Mouse (Mus musculus) T-helper 1 cell (primary cell): Measurements from ENCODE around the gene Pigu.

ENCODE experiments used
- in situ Hi-C: fragments of 300-600 bp; cut with MboI, MseI; formaldehyde crosslinking; loops from one replicate; pipeline ENCODE4 v1.15.1; 2025; ENCODE audit warnings: high pct_unique_total_duplicates

The Pigu gene

GRCm38 (mm10) chr2:155369333-155369883 lies 12.2 kb upstream of the Pigu start:
- in situ Hi-C loops: no loop called here

GRCm38 (mm10) chr2:155367635-155368284 lies 10.5 kb upstream of the Pigu start:
- in situ Hi-C loops: no loop called here

GRCm38 (mm10) chr2:155357686-155358399 lies 613 bp upstream of the Pigu start:
- in situ Hi-C loops: no loop called here

- in situ Hi-C loops: loop anchor here (5.0 kb wide), 1 partner anchor 33 kb away; no protein-coding TSS in a partner anchor
These were observed 2.8 kb downstream of the Pigu start for GRCm38 (mm10) chr2:155354402-155354801.

- in situ Hi-C loops: no loop called here
These were observed 10.6 kb downstream of the Pigu start for GRCm38 (mm10) chr2:155346670-155347069.

GRCm38 (mm10) chr2:155340166-155340565 lies 17.1 kb downstream of the Pigu start:
- in situ Hi-C loops: no loop called here

- in situ Hi-C loops: loop anchor here (10.0 kb wide), 1 partner anchor 1401 kb away; the partner anchor contains the start of gene Bpifb4
These were observed 21.0 kb downstream of the Pigu start for GRCm38 (mm10) chr2:155336254-155336653.

- in situ Hi-C loops: loop anchor here (10.0 kb wide), 1 partner anchor 1400 kb away; the partner anchor contains the start of gene Bpifb4
These were observed 22.0 kb downstream of the Pigu start for GRCm38 (mm10) chr2:155335231-155335630.

GRCm38 (mm10) chr2:155333421-155333820 lies 23.8 kb downstream of the Pigu start:
- in situ Hi-C loops: loop anchor here (10.0 kb wide), 1 partner anchor 1399 kb away; the partner anchor contains the start of gene Bpifb4

- in situ Hi-C loops: loop anchor here (10.0 kb wide), 1 partner anchor 1397 kb away; the partner anchor contains the start of gene Bpifb4
These were observed 25.9 kb downstream of the Pigu start for GRCm38 (mm10) chr2:155331351-155331750.

GRCm38 (mm10) chr2:155330811-155331210 lies 26.4 kb downstream of the Pigu start:
- in situ Hi-C loops: loop anchor here (10.0 kb wide), 1 partner anchor 1396 kb away; the partner anchor contains the start of gene Bpifb4

- in situ Hi-C loops: loop anchor here (10.0 kb wide), 1 partner anchor 1395 kb away; the partner anchor contains the start of gene Bpifb4
These were observed 27.5 kb downstream of the Pigu start for GRCm38 (mm10) chr2:155329707-155330106.

GRCm38 (mm10) chr2:155328906-155329305 lies 28.3 kb downstream of the Pigu start:
- in situ Hi-C loops: no loop called here

GRCm38 (mm10) chr2:155327906-155328305 lies 29.3 kb downstream of the Pigu start:
- in situ Hi-C loops: no loop called here

GRCm38 (mm10) chr2:155326001-155326400 lies 31.2 kb downstream of the Pigu start:
- in situ Hi-C loops: no loop called here

- in situ Hi-C loops: no loop called here
These were observed 36.6 kb downstream of the Pigu start for GRCm38 (mm10) chr2:155320596-155320995.

GRCm38 (mm10) chr2:155318618-155319017 lies 38.6 kb downstream of the Pigu start:
- in situ Hi-C loops: no loop called here

- in situ Hi-C loops: no loop called here
These were observed 43.6 kb downstream of the Pigu start for GRCm38 (mm10) chr2:155313671-155314070.

- in situ Hi-C loops: no loop called here
These were observed 48.2 kb downstream of the Pigu start for GRCm38 (mm10) chr2:155308936-155309592.

GRCm38 (mm10) chr2:155299563-155299962 lies 57.7 kb downstream of the Pigu start:
- in situ Hi-C loops: loop anchor here (10.0 kb wide), 2 partner anchors 1025 to 1185 kb away; no protein-coding TSS in a partner anchor

GRCm38 (mm10) chr2:155295453-155295852 lies 61.8 kb downstream of the Pigu start:
- in situ Hi-C loops: loop anchor here (10.0 kb wide), 2 partner anchors 1029 to 1181 kb away; no protein-coding TSS in a partner anchor
